Mouse (Mus musculus): ENCODE results near the gene Lrrc56. TPM values are rescaled to one million over a fixed set of nuclear protein-coding genes. Genes with fewer than 3 reads are reported as not detected.

Gene Lrrc56
- polyA plus RNA-seq, 1 experiment from 2014 or later: 17.3 TPM

DNA sequence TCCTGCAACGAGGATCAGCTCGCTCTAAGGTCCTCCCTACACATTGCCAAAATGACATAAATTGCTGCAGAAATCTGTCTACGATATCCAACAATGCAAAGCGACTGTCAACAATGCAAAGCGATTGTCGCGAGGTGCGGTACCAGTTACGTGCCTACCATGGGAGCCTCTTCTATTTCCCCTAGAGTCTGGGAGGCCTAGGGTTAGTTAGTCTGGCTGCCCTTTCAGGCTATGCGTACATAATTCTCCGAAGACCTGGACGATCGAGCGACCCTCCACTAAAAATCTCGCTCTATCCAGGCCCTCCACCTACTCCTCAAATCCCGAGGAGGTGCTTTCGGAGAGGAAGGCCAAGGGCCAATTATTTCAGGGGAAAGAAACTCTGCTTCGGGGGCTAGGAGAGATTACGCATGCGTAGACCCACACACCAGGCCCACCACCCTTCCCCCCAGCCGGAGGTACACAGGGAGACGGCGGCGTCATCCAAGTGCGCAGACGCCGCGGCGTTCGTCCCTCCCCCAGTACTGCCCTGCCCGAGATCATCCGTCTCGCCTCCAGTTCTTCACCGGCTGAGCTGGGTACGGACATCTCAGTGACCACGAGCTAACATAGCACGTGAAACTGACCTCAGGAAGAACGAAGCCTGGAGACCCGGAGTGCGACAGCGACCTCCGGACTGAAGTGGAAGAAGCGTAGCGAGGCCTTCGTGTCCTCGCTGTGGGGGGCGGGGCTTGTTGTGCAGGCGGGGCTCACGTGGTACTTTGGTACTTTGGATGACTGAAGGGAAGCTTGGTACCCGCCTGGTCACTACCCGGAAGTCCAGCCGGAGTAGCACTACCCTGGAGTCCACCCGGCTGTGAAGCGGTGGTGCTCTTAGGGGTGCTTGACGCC is 21.6 kb upstream of the Lrrc56 start, which contains the start of gene Rnh1:
Rnh1 (minus strand) TSS at position 742 of the 891 bp plus-strand sequence.
- Histone ChIP-seq H3K27ac (peak within 1 kb of the TSS; percentile 96), H3K4me1 (replicated peaks) (peaks cover 35% of the 10 kb centered on the region), H3K36me3 (no peaks in the 10 kb centered on the region), H3K27me3 (ENCODE audit: insufficient read depth, poor library complexity, severe bottlenecking) (peaks cover 5% of the 10 kb centered on the region; the same call in 1 of the 2 replicates), H3K4me3 (peak within 1 kb of the TSS; percentile 66), H3K9me3 (no peaks in the 10 kb centered on the region)
- WGBS: 4% methylated on average over 55 of the region's 55 CpGs
- peak; percentile 95 for DNase-seq (ENCODE audit: low spot score)

DNA sequence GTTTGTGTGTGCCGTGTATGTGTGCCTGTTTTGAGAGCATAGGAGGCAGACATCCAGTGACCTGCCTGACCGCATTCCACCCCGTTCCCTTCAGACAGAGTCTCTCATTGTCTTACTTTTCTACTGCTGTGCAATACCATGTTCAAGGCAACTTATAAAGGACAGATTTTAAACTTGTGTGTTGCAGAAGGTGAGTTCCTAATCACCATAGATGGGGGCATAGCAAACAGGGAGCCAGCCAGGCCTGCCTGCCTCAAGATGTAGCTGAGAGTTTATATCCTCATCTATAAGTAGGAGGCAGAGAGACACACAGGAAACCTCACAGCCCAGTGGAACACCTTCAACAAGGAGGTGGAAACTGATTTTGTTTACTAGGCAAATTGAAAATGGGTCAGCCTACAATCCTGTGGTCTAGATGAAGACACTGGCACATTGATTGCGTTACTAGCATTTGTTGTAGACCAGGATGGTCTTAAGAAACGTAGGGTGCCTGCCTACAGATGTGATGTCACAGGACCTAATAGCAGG is 20.6 kb upstream of the Lrrc56 start:
- Histone ChIP-seq H3K36me3 (no peaks in the 10 kb centered on the region), H3K4me3 (peak overlapping the region; percentile 66), H3K27me3 (ENCODE audit: insufficient read depth, poor library complexity, severe bottlenecking) (peaks cover 5% of the 10 kb centered on the region; the same call in 1 of the 2 replicates), H3K27ac (peak overlapping the region; percentile 96), H3K4me1 (replicated peaks) (peaks cover 25% of the 10 kb centered on the region), H3K9me3 (no peaks in the 10 kb centered on the region)
- DNase-seq (ENCODE audit: low spot score): no peak
- WGBS: 89% methylated on average over 5 of the region's 5 CpGs

DNA sequence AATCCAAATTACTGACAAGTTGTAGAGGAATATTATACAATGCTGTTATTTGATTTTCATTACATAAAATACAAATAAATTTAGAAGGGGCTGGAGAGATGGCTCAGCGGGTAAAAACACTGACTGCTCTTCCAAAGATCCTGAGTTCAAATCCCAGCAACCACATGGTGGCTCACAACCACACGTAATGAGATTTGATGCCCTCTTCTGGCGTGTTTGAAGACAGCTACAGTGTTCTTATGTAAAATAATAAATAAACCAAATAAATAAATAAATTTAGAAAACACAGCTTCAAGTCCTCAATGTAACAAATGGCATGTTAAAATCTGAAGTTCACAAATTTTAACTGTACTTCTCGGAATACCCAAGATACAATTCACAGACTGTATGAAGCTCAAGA is 18.9 kb upstream of the Lrrc56 start:
- Histone ChIP-seq H3K9me3 (no peaks in the 10 kb centered on the region), H3K4me1 (replicated peaks) (peaks cover 15% of the 10 kb centered on the region), H3K27me3 (ENCODE audit: insufficient read depth, poor library complexity, severe bottlenecking) (peaks cover 3% of the 10 kb centered on the region; the same call in 1 of the 2 replicates), H3K27ac (no peak overlapping the region), H3K4me3 (no peak overlapping the region), H3K36me3 (no peaks in the 10 kb centered on the region)
- 83% methylated on average over 4 of the region's 4 CpGs for WGBS
- no peak for DNase-seq (ENCODE audit: low spot score)

DNA sequence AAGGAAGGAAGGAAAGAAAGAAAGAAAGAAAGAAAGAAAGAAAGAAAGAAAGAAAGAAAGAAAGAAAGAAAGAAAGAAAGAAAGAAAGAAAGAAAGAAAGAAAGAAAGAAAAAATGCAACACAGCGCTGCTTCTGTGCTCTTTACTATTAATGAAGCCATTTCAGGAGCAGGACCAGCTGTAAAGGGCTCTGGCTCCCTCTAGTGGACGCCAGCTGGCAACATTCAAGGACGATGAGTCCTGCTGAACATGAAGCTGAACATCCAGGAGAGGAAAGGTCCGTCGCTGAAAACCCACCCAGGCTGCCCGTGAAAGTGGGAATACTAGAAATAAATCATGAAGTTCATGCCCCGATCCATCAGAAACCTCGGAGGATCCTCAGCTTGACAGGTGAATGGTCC is 17.8 kb upstream of the Lrrc56 start:
- Histone ChIP-seq H3K36me3 (no peaks in the 10 kb centered on the region), H3K4me3 (no peak overlapping the region), H3K9me3 (no peaks in the 10 kb centered on the region), H3K27ac (no peak overlapping the region), H3K4me1 (replicated peaks) (peaks cover 15% of the 10 kb centered on the region), H3K27me3 (ENCODE audit: insufficient read depth, poor library complexity, severe bottlenecking) (peaks cover 3% of the 10 kb centered on the region; the same call in 1 of the 2 replicates)
- peak; percentile 90 for DNase-seq (ENCODE audit: low spot score)
- 4% methylated on average over 8 of the region's 8 CpGs for WGBS

DNA sequence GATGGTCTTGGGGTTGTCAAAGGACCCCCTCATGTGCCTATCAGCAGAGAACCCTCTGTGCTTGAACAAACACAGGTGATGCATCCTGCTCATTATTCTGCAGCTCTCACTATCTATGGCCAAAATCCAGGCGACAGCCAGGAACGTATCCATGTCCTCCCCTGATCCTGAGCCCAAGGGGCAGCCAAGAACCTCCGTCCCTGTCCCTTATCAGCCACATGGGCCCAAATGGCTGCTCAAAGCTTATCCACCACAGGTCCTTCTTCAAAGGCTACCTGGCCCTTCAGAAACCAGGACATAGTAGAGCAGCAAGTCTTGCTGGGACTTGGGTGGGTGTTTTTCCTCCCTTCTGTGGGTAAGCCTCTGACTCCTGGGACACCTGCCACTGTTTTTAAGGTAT is 5.8 kb upstream of the Lrrc56 start:
- 79% methylated on average over 3 of the region's 3 CpGs for WGBS
- DNase-seq (ENCODE audit: low spot score): no peak

DNA sequence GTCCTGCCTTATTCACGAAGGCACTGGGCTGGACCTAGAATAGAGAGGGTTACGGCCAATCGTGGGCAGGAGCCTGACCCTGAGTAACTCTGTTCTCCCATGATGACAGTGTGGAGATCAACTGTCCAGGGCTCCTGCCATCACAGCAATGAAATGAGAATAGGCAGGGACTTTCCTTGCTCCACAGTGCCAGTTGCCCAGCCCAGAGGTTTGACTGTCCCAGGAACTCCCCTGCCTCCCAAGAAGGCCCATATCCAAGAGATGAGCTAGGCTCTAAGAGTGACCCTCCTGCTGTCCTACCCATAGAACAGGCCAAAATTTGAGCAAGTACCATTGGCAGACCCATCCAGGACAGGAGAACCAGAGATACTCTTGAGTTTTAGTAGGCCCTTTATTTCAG is 5.2 kb upstream of the Lrrc56 start:
- Histone ChIP-seq H3K9me3 (no peaks in the 10 kb centered on the region), H3K4me3 (no peak overlapping the region), H3K27me3 (ENCODE audit: insufficient read depth, poor library complexity, severe bottlenecking) (no peaks in the 10 kb centered on the region), H3K36me3 (peaks cover 39% of the 10 kb centered on the region), H3K4me1 (replicated peaks) (peaks cover 28% of the 10 kb centered on the region), H3K27ac (no peak overlapping the region)
- no peak for DNase-seq (ENCODE audit: low spot score)
- 89% methylated on average over 3 of the region's 3 CpGs for WGBS

More for the DNA sequence above, 5.8 kb upstream of the Lrrc56 start:
- H3K4me1 ChIP-seq (replicated peaks): peaks cover 25% of the 10 kb centered on the region
- no peaks in the 10 kb centered on the region for H3K27me3 ChIP-seq (ENCODE audit: insufficient read depth, poor library complexity, severe bottlenecking)
- no peaks in the 10 kb centered on the region for H3K9me3 ChIP-seq
- H3K36me3 ChIP-seq: peaks cover 39% of the 10 kb centered on the region
- no peak overlapping the region for H3K4me3 ChIP-seq
- no peak overlapping the region for H3K27ac ChIP-seq

DNA sequence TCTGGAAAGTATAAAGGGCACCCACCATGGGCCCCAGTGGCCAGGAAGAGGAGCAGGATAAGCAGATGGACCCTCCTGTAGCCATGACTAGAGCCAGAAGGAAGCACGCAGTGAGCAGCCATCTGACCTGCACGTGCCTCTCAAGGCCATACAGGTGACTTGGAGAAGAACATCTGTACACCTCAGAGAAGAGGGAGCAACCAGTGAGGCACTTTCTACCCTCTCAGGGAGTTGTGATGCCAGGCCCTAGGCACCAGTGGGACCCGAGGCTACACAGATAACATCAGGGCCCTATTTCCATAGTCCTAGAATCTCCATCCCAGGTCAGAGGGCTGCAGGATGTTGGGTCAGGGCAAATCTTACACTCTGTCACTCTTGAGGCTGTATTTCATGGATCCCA is 3.7 kb upstream of the Lrrc56 start:
- Histone ChIP-seq H3K9me3 (no peaks in the 10 kb centered on the region), H3K36me3 (peaks cover 39% of the 10 kb centered on the region), H3K4me1 (replicated peaks) (peaks cover 36% of the 10 kb centered on the region), H3K27ac (no peak overlapping the region), H3K4me3 (no peak overlapping the region), H3K27me3 (ENCODE audit: insufficient read depth, poor library complexity, severe bottlenecking) (no peaks in the 10 kb centered on the region)
- WGBS: 94% methylated on average over 3 of the region's 3 CpGs
- no peak for DNase-seq (ENCODE audit: low spot score)

DNA sequence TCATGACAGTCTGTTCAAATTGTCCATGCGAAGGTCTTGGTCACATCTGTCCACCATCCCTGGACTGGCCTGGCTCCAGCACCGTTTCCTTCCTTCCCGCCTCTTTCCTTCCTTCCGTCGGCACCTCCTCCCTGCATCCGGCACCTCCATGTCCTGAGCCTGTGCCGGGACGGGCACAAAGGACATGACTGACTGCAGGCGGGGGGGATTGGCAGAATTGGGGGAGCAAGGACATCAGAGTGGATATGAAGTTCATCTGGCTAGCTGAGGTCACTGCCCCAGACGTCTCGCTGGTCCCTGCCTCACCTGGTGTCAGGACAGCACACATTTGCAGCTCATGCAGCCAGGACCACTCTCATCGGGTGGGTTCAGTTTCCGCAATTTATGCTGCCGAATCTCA is 2.9 kb upstream of the Lrrc56 start:
- Histone ChIP-seq H3K4me1 (replicated peaks) (peaks cover 44% of the 10 kb centered on the region), H3K36me3 (peaks cover 39% of the 10 kb centered on the region), H3K27me3 (ENCODE audit: insufficient read depth, poor library complexity, severe bottlenecking) (no peaks in the 10 kb centered on the region), H3K4me3 (no peak overlapping the region; the same call in 1 of the 2 replicates), H3K9me3 (no peaks in the 10 kb centered on the region), H3K27ac (no peak overlapping the region)
- DNase-seq (ENCODE audit: low spot score): no peak
- 92% methylated on average over 14 of the region's 14 CpGs for WGBS

DNA sequence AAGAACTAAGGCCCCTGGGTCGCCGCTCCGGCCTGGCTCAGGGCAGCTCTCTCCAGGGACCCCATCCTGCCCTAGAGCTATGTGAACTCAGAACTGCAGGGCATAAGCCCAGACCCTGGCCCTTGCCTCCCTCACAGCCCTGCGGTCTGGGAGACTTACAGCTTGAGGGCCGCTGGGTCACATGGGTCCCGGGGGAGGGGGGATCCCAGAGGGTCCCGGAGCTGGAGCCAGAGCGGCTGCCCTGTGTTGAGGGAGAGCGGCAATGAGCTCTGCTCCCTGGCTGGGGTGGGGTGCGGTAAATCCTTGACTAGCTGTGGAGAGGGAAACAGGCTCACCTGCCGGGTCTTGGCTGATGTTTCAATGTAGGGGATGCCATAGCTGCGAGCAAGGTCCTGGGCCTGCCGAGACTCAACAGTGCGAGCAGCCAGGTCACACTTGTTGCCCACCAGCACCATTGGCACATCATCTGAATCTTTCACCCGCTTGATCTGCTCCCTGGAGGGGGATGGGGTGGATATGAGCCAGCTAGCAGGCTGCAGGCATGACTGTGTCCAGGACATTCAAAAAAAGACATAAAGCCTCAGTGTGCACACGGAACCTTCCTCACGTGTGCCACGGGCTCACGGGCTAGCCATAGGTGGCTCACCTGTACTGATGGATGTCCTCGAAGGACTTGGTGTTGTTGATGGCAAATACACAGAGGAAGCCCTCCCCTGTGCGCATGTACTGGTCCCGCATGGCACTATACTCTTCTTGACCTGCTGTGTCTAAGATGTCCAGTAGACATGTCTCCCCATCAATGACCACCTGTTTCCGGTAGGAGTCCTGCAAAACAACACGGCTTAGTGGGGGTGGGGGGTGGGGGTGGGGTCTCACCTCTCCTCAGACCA is 1.9 kb upstream of the Lrrc56 start:
- peaks cover 39% of the 10 kb centered on the region for H3K36me3 ChIP-seq
- H3K9me3 ChIP-seq: no peaks in the 10 kb centered on the region
- 93% methylated on average over 24 of the region's 24 CpGs for WGBS
- H3K4me3 ChIP-seq: peak overlapping the region; percentile 83
- DNase-seq (ENCODE audit: low spot score): no peak
- peaks cover 44% of the 10 kb centered on the region for H3K4me1 ChIP-seq (replicated peaks)
- 0 out of 2 replicates have a peak overlapping the region, but pooled peaks have one; percentile 6 for H3K27ac ChIP-seq
- H3K27me3 ChIP-seq (ENCODE audit: insufficient read depth, poor library complexity, severe bottlenecking): no peaks in the 10 kb centered on the region

DNA sequence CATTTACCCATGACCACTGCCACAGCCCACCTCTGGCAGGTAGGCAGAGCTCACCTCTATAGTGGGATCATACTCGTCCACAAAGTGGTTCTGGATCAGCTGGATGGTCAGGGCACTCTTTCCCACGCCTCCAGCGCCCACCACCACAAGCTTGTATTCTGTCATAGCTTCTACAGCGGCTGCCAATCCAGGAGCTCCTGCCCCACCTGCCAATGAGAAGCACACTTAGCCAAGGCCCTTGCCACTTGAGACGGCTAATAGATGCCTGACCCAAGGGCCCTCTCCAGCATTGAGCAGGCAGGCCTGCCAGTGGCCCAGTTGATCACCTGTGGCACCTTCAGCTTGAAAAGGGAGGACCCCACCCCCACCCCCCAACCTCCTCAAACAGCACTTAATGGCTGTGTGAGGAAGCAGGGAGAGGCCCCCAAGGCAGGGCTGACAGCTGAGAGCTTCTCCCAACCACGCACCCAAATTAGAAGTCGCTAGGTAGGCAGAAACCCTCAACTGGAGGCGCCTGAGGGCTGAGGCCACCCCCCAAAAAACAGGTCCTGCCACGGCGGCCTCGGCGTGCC is 1.1 kb upstream of the Lrrc56 start:
- H3K4me1 ChIP-seq (replicated peaks): peaks cover 44% of the 10 kb centered on the region
- H3K27ac ChIP-seq: peak overlapping the region; percentile 95
- H3K36me3 ChIP-seq: peaks cover 45% of the 10 kb centered on the region
- H3K9me3 ChIP-seq: no peaks in the 10 kb centered on the region
- no peak for DNase-seq (ENCODE audit: low spot score)
- H3K4me3 ChIP-seq: peak overlapping the region; percentile 83
- WGBS: 34% methylated on average over 12 of the region's 12 CpGs
- H3K27me3 ChIP-seq (ENCODE audit: insufficient read depth, poor library complexity, severe bottlenecking): no peaks in the 10 kb centered on the region

DNA sequence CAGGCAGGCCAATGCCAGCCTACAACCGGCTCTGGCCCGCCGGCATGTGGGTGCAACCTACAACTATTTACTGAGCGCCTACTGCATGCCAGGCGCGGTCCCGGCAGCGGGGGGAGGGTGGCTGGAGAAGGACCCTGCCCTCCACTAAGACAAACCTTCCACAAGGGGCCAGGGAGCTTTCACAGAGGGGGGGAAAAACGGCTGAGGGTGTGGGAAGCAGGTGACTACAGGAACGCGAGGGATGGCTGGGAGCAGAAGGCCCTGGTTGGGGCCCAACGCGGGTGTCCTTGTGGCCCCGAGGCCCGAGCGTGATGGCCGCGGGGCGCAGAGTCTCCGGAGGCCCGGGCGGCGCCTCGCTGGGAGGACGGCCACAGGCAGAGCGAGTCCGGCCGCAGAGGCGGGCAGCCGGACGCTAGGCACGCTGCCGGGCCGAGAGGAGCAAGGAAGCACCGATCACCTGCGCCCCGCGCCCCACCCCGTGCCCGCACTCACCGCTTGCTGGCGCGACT is 555 bp upstream of the Lrrc56 start:
- under 1% methylated on average over 35 of the region's 43 CpGs for WGBS
- H3K36me3 ChIP-seq: peaks cover 48% of the 10 kb centered on the region
- peak overlapping the region; percentile 83 for H3K4me3 ChIP-seq
- DNase-seq (ENCODE audit: low spot score): no peak
- no peaks in the 10 kb centered on the region for H3K9me3 ChIP-seq
- peaks cover 44% of the 10 kb centered on the region for H3K4me1 ChIP-seq (replicated peaks)
- peak overlapping the region; percentile 95 for H3K27ac ChIP-seq
- H3K27me3 ChIP-seq (ENCODE audit: insufficient read depth, poor library complexity, severe bottlenecking): no peaks in the 10 kb centered on the region

DNA sequence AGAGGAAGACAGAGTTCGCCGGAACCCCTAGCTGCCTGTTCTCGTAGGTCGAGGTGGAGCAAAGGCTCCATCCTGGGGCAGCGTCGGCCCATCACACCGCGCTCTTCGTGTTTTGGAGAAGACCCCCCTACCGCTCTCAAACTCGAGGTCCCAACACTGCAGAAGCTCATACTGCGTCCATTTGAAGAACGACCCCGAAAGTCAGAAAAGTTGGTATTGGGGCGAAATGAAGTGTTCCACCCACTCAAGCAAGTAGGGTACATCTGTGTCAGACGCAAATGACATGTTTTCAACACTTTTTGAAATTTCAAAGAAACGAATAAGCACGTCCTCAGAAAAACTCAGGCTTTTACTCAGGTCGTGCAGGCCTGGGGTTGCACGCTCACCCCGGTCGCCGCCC is 452 bp downstream of the Lrrc56 start:
- peak overlapping the region; percentile 95 for H3K27ac ChIP-seq
- H3K4me3 ChIP-seq: peak overlapping the region; percentile 83
- DNase-seq (ENCODE audit: low spot score): no peak
- WGBS: under 1% methylated on average over 23 of the region's 23 CpGs
- H3K4me1 ChIP-seq (replicated peaks): peaks cover 44% of the 10 kb centered on the region
- H3K36me3 ChIP-seq: peaks cover 41% of the 10 kb centered on the region
- no peaks in the 10 kb centered on the region for H3K27me3 ChIP-seq (ENCODE audit: insufficient read depth, poor library complexity, severe bottlenecking)
- H3K9me3 ChIP-seq: no peaks in the 10 kb centered on the region
